Mouse (Mus musculus): ENCODE measurements around the gene Aes.

The Aes gene

DNA sequence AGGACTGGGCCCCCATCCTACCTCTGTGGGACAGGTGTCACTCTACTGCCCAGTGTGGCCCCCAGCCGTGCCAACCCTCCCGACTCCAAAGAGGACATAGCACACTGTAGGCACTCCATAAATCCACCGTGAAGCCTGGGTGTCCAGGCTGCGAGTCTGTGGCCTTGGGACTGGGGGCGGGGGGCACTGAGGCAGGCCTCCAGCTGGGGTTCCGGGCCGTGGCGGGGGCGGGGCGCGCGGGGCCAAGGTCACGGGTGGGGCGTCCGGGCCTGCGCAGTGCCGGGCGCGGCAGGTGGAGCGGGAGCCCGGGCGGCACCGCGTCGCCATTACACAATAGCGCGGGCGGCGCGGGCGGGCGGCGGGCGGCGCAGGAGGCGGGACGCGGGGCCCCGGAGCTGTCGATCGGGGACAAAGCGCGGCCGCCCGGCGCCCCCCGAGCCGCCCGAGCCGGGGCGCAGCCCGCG lies at the start of gene Aes:
TSS of gene Aes (plus strand) at position 326 of the 464 bp plus-strand sequence.
- peak; percentile 67 to 68 for DNase-seq (ENCODE audit: low spot score in 2 of 2)

DNA sequence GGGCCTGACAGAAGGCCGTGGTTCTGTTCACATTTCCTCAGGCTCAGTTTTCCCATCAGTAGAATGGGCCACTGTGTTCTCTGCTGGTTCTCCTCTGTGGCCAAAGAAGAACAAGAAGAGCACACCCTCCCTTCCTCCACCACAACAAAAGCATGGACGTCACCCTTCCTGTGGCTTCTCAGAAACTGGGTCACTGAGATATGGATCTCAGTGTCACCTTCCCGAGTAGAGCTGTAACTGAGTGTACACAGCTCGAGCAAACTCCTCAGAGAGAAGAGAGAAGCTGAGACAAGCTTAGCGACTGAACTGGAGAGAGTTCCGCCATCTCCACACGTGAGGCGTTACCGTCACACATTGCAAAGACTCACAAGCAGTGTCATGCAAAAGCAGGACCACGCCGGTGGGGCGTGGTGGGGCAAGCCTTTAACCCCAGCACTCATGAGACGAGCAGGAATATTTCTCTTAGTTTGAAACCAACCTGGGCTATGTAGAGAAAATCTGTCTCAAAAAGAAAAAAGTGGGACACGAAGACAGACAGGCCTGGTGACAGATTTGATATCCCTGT lies 49.0 kb upstream of the Aes start:
- DNase-seq (ENCODE audit: low spot score in 2 of 2): no peak

DNA sequence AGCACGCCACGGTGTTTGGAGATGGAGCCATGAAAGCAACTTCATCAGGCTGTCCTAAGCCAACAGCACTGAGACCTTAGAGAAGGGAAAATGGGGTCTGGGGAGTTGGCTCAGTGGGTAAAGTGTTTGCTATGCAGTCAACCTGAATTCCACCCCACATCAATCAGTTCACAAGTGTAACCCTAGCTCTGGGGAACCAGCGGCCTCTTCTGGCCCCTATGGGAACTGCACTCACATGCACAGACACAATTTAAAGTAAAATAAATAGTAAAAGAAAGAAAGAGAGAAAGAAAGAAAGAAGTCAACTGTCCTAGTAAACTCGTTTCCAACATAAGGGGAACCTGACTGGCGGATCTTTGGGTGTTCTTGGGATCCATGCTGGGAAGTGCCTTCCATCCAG lies 45.5 kb upstream of the Aes start:
- no peak for DNase-seq (ENCODE audit: low spot score in 2 of 2)

DNA sequence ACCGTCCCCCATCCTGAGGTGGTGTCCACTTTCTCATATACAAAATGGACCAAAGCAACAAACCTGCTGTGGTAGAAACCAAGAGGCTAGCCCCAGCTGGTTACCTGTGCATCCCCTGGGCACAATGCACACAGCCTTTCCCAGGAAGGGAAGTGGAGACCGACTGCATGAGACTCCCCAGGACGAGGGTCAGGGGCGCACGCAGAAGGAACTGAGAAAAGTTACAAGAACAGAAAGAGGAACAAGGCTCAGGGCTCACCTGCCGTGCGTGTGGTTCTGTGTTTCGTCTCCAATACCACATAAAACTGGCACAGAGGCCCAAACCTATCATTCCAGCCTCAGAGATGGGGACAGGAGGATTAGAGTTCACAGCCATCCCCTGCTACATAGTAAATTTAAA lies 42.1 kb upstream of the Aes start:
- no peak for DNase-seq (ENCODE audit: low spot score in 2 of 2)

DNA sequence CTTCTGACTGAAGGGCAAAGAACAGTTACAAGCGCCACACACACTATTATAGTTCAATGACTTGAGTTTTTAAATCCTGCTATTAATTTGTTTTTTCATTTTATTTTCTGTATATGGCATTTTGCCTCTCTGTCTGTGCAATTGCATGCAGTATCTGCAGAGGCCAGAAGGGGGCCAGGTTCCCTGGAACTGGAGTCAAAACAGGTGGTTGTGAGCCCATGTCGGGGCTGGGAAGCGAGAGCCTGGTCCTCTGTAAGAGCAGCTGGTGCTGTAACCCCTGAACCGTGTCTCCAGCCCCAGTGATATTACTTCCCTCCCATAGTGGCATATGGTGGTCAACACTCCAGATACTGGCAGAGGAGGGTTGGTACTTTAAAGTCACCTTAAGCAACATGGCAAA lies 40.7 kb upstream of the Aes start:
- DNase-seq (ENCODE audit: low spot score in 2 of 2): peak in 1 of 2 experiments; percentile 59

DNA sequence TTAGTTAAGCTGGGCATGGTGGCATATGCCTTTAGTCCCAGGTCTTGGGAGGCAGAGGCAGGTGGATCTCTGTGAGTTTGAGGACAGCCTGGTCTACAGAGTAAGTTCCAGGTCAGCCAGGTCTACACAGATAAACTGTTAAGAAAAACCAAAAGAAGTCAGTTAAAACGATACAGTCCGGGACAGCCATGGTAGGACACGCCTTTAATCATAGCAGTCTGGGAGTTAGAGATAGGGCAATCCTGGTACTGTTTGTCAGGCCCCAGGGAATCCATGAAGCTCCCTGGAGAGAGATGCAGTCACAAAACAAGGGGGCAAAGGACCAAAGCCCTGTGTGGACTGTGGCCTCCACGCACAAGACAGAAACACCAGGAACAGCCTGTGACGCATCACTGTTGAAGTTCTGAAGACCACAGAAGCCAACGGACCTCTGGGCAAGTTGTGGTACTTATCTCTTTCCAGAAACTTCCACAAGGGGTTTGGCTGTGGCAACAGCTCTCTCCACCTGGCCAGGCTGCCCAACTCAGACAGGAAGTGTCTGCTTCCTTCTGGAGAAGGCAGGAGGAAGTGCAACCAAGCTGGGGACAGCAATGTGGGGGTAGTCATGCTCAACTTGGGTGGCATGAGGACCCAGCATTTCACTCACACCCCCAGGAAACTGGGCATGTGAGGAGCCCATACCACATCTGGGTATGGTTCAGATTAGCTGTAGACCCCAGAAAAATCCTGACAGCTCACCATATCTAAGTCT lies 39.9 kb upstream of the Aes start:
- DNase-seq (ENCODE audit: low spot score in 2 of 2): no peak

DNA sequence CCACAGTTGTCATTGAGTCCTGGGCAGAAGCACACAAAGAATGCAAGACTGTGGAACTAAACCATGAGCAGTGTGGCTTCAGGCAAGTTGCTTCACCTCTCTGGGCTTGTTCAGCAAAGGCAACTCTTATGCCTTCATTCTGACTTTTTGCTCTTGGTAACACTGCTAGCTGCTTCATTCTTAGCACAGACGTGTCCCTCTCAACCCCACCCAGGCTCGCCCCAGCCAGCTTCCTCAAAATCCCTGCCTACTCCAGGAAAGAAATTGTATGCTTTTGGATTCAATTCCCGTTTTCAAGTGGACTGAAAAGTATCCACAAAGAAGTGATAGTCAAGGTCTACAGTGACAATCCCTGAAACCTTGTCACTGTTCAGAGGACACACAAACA lies 39.3 kb upstream of the Aes start:
- DNase-seq (ENCODE audit: low spot score in 2 of 2): no peak

DNA sequence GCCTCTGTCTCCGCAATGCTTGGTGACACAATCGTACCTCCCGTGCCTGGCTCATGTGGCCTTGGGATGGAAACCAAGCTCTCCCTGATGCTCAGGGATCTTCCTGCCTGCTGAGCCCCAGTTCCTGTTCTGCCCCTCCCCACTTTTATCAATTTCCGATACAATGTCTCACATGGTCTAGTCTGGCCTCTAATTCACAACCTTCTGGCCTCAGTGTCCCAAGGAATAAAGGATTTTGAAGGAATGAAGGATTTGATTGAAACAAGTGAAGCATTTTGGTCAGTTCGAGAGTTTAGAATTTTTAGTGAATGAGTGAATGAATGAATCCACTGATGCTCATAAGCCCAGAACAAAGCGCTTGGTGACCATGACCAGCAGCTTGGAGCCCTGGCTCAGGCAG lies 36.1 kb upstream of the Aes start:
- DNase-seq (ENCODE audit: low spot score in 2 of 2): no peak

DNA sequence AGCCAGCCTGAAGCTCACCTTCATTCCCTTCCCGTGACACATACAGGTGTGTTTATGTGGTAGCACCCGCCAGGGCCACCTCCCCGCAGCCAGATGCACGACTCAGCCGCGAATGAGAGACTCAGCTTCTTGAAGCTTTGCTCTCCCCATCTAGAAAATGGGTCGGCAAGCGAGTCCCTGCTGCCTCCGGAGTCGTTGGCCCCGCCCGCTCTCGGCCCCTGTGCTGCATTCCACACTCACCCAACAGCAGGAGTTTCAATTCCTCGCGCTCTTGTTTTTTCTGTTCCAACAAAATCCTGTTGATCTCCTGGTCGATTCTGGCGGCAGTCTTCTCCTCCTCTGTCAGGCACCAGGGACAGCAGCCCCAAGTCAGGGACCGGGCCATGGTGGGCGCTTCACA lies 35.7 kb upstream of the Aes start:
- DNase-seq (ENCODE audit: low spot score in 2 of 2): no peak

DNA sequence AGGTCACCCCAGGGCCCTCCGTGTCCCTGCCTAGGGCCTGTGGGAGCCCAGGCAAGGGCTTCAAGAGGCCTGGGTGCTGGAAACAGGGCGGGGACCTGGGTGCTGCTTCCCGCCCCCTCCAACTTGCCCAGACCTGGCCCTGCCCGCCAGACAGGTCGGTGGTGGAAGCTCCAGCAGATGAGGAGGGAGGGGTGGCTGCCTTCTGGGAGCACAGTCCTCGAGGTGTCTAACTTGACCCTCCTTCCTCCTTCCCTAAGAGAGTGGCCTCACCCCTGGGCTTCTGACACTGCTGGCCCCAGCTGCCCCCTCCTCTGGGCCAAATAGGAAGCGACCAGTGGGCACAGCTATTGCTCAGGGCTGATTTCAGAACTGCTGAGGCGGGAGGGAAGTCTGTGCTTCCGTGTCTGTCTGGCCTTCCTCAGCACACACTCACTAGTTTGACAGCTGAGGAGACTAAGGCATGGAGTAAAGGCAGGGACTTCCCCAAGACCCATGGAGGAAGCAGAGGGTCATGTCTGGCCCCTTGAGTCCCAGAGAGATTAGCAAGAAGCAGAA lies 35.2 kb upstream of the Aes start, which contains the start of gene Gna15:
TSS of gene Gna15 (minus strand) at position 175 of the 555 bp plus-strand sequence.
- no peak for DNase-seq (ENCODE audit: low spot score in 2 of 2)

DNA sequence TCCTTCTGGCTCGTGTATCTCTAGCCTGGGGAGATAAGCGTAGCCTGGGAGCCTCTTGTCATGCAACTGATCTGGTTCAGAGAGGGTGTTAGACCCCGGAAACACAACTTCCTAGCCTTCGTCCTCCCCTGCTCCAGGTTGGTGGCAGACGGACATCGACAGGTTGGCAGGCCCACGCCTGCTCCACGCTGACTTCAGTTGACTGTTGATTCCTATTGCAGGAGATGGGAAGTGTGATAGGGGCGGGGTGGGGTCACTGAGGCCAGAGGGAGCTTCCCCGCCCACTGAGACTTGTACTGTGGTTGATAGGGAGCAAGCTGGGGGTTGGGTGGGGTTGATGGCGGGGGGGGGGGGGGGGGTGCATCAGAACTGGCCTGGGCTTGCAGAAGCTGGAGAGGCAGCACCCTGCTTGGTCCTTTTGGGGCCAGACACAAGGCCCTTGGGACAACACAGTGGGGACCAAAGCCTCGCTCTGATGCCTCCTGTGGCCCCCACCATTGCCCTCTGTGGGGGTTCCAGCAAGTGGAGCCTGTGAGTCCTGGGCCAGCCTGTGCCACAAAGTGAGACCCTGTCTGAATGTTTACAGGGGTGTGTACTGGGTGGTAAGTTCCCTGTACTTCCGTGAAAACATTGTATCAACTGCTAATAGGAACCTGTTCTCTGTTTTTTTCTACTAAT lies 34.1 kb upstream of the Aes start:
- no peak for DNase-seq (ENCODE audit: low spot score in 2 of 2)

DNA sequence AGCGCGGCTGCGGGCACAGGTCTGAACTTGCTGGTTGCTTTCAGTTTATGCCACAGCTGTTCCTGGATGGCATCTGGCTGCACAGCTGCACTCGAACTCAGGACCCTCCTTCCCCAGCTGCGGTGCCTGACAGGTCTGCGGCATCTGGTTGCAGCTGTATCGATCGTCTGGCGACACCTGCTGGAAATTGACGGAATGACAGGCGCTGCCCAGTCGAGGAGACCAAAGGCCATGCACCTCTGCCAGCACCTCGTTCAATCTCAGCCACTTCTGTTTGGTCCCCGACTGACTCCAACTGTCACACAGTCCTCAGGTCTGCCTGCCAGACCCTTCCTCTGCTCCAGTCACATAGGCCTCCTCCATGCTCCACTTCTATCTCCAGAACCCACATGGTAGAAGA lies 32.5 kb upstream of the Aes start:
- DNase-seq (ENCODE audit: low spot score in 2 of 2): peak; percentile 72 to 73

DNA sequence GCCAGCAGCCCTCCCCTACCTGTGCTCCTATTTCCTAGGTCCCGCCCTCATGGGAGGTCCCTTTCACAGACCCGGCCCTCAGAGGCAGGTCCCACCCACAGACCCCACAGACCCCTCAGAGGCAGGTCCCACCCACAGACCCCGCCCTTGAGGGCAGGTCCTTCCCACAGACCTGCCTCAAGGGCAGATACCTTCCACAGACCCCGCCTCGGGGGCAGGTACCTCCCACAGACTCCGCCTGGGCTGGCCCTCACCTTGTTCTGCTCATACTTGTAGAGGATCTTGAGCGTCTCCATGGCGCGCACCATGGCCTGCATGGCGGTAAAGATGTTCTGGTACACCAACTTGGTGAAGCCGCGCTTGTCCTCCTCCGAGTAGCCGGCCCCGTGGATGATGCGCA lies 24.5 kb upstream of the Aes start:
- no peak for DNase-seq (ENCODE audit: low spot score in 2 of 2)

DNA sequence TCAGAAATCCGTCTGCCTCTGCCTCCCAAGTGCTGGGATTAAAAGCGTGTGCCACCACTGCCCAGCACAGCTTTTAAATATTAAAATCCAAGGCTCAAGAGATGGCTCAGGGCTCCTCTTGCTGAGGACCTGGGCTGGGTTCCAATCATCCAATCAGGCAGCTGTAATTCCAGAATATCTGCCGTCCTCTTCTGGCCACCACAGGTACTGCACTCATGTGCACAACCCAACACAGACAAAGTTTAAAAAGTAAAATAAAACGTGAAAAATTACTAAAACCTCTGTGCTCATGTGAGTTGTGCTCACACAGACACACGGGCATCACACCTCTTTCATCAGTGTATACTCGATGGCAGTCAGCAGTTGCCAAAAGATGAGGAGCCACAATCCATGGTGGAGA lies 22.6 kb upstream of the Aes start:
- DNase-seq (ENCODE audit: low spot score in 2 of 2): no peak

DNA sequence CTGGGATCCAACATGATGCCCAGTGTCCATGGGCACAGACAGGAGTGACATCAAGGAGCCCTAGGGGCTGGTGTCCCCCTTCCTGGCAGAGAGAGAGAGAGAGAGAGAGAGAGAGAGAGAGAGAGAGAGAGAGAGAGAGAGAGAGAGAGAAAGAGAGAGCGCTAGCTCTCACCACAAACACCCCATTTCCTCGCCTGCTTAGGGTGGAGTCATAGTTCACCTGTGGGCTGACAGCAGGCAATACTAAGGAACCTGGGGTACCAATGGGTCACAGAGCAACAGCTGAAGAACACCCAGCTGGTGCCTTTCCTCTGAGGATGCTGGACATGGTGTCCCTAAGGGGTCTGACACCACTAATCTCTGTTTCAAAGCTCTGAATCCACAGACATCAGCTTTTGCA lies 21.9 kb upstream of the Aes start:
- DNase-seq (ENCODE audit: low spot score in 2 of 2): no peak

DNA sequence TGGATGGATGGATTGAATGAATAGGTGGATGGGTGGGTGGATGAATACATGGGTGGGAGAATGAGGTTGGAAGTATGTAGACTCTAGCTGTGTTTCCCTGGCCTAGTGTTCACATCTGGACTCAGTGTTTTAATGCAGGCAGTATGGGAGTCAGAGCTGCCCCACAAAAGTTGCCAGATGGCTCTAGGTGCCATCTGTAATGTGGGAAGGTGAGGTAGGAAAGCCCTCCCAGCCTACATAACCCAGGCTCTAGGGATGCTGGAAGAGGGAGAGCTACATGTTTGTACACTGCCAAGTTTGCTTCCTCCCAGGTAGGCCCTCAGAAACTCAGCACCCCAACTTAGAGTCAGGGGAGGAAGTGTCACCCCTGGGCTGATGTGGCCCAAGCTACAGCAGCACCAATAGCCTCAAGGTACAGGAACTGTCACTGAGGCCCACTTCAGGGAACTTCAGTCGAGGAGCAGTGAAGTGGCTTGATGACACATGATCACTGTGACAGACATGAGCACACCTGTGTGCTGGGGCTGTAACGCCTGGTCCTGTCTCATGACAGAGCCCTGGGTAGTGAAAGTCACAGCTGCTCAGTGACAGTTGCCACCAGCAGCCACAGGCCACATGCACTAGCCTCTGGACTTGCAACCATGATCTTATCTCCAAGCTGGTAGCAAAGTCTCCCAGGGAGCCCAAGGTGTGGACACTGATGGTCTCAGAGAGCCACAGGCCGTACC lies 20.8 kb upstream of the Aes start:
- peak in 1 of 2 experiments; percentile 36 for DNase-seq (ENCODE audit: low spot score in 2 of 2)

DNA sequence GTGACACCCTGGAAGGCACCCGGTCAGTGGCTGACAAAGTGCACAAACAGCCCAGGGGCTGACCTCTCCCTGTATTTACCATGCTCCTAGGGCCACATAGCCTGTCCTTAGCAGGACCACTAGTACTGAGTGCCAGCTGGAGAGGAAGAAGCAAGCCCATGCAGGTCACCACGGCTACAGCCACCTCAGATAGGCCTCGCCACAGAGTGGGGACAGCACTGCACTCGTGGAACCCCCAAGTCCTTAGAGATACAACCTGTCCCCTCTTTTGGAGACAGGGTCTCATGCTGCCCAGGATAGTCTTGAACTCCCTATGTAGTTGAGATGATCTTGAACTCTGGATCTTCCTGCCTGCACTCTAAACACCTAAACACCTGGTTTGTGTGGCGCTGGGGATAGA lies 17.9 kb upstream of the Aes start:
- DNase-seq (ENCODE audit: low spot score in 2 of 2): no peak

DNA sequence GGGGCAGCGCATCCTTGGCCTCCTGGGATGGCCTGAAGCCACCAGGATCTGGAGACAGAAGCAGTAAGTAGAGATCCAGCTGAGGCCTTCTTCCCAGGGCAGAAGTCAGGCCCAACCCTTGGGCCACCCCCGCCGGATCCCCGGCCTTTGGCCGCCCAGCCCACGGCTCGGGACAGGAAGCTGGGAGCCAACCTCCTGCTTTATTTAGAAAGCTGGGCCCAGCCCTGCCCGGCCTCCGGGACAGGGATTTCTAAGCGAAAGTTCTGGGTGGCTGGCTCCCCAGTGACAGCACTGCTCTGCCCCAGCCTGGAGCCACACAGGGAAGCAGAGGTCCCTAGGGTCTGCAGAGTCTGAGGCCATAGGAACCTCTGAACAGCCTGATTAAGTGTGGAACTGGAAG lies 17.5 kb upstream of the Aes start:
- no peak for DNase-seq (ENCODE audit: low spot score in 2 of 2)

DNA sequence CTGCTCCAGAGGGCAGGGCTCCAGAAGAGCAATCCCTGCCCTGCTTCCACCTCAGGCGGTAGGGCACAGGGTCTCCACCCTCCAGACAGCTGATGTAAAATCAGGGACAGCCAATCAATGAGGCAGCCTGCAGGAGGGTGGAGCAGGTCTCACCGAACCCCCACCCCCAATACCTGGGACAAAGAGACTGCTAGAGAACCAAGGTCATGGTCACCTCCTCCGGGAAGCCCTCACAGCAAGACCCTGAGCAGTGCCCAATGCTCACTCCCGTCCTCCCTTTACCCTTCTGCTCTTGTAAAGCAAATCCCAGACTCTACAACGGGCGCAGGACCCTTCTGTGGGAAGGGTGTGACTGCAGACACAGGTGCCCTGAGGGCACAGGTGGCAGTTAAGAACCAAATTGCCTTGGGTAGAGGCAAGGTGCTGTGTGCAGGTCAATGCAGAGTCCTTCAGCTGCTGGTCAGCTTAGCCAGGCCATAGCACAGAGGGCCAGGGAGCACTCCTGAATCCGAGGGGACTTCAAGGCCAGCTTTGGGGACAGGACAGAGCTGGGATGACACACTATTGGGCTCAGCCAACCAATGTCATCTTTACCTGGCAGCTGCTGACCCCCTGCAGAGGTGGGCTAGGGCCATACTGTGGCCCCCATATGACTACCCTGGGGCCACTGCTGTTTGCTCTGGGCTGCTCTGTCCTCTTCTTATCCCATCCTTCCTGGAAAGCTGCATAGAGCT lies 16.4 kb upstream of the Aes start:
- no peak for DNase-seq (ENCODE audit: low spot score in 2 of 2)

DNA sequence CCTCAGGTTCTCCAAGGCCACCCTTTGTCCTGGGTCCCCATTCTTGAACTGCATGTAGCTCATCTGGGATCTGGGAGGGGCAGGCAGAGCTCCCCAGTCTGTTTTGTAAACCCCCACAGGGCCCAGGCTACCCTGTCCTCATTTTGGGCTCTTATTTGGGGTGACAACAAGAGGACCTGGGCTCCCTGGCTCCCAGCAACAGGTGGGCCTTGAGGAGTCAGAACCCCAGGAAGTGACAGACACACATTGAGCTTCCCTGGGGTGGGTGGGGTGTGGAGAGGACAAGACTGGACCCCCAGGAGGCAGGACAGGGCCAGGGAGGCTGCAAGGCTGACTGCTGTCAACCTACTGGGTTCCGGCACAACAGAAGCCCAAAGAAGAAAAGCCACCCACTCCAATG lies 15.7 kb upstream of the Aes start:
- DNase-seq (ENCODE audit: low spot score in 2 of 2): no peak

All from frontal cortex, postnatal 36 days (tissue).